Mouse (Mus musculus) liver, postnatal 0 days (tissue): ENCODE measurements at regions not wholly inside any gene's neighbourhood (a gene's known extent, or its start where the extent isn't known, plus 50 kb on each side); places are given as distances from the start of the nearest gene placed in this dataset.

ENCODE experiments used
- CTCF ChIP-seq: sonication (generic); IDR thresholded peaks from 2 replicates; pipeline ENCODE4 v1.5.1; 2016; ENCODE audit warnings: antibody characterized with exemption, low read depth
- EP300 ChIP-seq: IDR thresholded peaks from 2 replicates; pipeline ENCODE4 v1.6.1; 2016; ENCODE audit warnings: antibody characterized with exemption, low read depth, mild to moderate bottlenecking

DNA sequence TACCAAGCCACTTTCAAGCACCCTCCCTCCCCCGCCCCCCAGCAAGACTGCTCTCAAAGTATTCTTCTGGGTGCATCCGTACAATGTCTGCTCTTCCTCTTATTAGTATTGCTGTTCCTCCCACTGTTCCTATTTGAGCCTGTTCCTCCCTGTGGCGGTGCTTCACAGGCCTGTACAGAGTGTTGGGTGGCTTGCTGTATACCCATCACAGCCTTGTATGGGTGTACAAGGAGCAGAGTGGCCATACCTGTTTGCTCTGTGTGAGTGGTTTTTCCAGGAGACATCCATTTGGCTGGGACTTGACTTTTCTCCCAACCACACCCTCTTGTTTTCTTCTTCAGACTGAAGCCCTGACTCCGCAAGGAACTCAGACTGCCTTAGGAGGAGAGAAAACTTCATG, 61.7 kb upstream of the Map3k1 start:
- no peak for TF ChIP-seq CTCF
- TF ChIP-seq EP300, result no peak
